Mouse (Mus musculus) midbrain, embryonic 16.5 days (tissue): ENCODE data around the gene Yipf6. TPM values are rescaled to one million over a fixed set of nuclear protein-coding genes. Genes with fewer than 3 reads are reported as not detected.

Source experiments
- polyA plus RNA-seq: library from polyadenylated mRNA; unstranded; fragments of >200 nt; fragmentation: Nextera tagmentation; extraction: Ambion mirVana; gene quantifications from 2 replicates; pipeline ENCODE4 v1.2.1, GENCODE M21; 2015

The Yipf6 gene
- polyA plus RNA-seq, 1 experiment from 2014 or later = 18.6 TPM

Other genes with a start within 250 kb of the Yipf6 start
- 46.0 and 51.1 TPM in 2 replicates for gene Ophn1, start 45.3 kb upstream of the Yipf6 start, polyA plus RNA-seq
- gene Stard8, start 66.9 kb downstream of the Yipf6 start, polyA plus RNA-seq = 3.8 and 5.1 TPM in 2 replicates
- 15.6 and 19.6 TPM in 2 replicates for gene Efnb1, start 199.8 kb downstream of the Yipf6 start, polyA plus RNA-seq